Mouse (Mus musculus): ENCODE results near the gene Slc5a8.

- TF ChIP-seq GATA1 (IDR thresholded peaks at IDR 0.05; ENCODE audit: low read length) (no peak), TAL1 (IDR thresholded peaks at IDR 0.05; ENCODE audit: low read length) (no peak)
These were observed 2.6 kb downstream of the Slc5a8 start for GRCm38 (mm10) chr10:88888376-88888775.

All from erythroblast, embryonic 14.5 days (primary cell).